Mouse (Mus musculus) testis, postnatal 10 days (tissue): Measurements from ENCODE around the gene Gadd45gip1.

Experiments used
- DNase-seq: peaks from one replicate; pipeline ENCODE4 v3.0.0; 2021; ENCODE audit warnings: low spot score

The Gadd45gip1 gene

DNA sequence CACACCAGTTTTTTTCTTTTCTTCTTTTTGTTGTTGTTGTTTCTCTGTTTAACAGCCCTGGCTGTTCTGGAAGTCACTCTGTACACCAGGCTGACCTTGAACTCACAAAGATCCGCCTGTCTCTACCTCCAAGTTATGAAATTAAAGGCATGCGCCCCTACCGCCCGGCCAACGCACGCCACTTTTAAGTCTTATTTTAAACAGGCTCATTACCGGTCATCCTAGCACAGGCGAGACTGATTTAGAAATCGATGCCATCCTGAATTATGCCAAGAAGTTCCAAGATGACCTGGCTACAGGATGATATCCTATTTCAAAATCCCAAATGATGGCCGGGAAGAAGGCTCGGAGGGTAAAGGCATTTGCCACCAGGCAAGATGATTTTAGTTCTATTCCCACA lies at the start of gene Gadd45gip1:
Gene Gadd45gip1, plus strand, starts transcription at position 33 of the 400 bp plus-strand sequence.
- peak; percentile 62 for DNase-seq

GRCm38 (mm10) chr8:84781686-84782505 lies 49.4 kb upstream of the Gadd45gip1 start:
- no peak for DNase-seq

DNA sequence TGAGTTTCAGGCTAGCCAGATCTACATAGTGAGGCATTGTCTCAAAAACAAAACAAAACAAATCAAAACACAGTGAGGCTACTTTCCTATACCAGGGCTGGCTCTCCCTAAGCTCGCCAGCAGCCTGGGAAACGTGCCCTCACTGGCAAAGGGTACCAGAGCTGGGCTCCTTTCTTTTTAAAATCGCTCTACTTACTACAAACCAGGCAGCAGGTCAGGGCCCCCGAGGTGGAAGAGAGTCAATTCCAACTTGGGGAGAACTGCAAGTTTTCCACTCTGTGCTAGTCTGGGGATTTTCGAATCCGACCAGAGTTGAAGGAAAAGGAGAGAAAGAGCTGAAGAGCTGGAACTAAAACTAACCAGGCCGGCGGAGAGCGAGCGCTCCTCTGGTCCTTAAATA lies 48.6 kb upstream of the Gadd45gip1 start:
- no peak for DNase-seq

DNA sequence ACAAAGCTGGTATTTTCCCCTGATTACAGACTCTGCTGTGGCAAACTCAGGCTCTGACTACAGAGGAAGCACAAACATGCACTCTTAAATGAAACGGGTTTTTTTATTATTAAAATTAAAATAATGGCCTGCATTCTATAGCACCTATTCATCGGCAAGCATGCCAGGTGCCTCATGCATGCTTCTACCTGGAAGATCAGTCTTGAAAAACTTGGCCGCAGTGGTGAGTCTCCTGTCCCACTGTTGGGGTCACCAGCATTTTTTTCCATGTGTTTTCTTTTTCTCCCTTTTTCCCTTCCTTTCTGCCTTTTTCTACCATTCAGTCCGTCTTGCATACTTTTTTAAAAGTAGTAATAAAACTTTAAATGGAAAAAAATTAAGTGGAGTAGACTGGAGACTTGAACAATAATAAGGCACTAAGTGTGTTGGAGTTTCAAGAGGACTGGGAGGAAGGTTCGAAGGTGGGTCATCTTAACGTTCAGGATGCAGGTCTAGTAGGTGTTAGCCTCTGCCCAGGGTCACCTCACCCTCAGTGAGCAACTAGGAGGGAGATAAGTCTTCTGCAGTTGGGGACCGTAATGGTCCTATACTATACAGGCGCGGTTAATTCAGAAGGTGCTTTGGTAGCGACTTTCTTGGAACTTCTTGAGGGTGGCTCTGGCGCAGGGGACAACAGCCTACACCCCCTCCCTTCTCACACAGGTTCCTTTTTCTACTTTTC lies 48.0 kb upstream of the Gadd45gip1 start:
- no peak for DNase-seq

- no peak for DNase-seq
Observed at GRCm38 (mm10) chr8:84783919-84784581, 47.3 kb upstream of the Gadd45gip1 start.

DNA sequence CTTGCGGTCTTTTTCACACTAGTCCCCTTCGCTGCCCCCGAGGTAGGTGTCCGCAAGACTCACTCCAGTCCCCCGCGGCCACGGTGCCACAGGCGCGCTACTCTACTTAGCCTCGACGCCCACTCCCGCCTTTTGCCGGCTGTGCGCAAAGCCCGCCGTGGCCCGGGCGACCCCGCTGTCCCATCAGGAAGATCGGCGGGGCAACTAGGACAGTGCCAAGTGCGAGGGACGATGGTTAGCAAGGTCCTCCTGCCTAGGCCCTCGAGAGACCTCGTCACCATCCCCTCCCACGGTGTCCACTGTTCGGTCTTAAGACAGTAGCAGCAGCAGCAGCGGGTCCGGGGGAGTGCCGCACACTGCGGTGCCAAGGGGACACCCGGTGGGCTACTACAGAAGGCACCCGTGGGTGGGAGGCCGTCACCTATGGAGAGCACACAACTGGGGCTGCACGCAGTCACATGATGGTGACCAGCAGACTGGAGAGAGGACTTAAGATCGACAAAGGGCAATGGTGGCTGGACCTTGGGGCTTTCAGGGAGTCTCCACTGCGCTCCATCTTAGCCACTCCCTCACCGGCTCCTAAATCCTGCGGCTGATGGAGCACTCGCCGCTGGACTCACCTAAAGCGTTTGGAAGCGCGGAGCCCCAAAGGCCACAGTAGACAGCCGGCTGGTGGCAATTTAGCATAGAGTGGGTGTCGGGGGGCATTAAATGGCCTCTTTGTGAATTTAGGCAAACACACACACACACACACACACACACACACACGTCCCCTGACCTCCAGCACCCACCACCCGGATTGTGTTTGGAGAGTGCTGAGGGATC lies 46.4 kb upstream of the Gadd45gip1 start:
- no peak for DNase-seq

- DNase-seq: no peak
Observed at GRCm38 (mm10) chr8:84785506-84785755, 45.9 kb upstream of the Gadd45gip1 start.

DNA sequence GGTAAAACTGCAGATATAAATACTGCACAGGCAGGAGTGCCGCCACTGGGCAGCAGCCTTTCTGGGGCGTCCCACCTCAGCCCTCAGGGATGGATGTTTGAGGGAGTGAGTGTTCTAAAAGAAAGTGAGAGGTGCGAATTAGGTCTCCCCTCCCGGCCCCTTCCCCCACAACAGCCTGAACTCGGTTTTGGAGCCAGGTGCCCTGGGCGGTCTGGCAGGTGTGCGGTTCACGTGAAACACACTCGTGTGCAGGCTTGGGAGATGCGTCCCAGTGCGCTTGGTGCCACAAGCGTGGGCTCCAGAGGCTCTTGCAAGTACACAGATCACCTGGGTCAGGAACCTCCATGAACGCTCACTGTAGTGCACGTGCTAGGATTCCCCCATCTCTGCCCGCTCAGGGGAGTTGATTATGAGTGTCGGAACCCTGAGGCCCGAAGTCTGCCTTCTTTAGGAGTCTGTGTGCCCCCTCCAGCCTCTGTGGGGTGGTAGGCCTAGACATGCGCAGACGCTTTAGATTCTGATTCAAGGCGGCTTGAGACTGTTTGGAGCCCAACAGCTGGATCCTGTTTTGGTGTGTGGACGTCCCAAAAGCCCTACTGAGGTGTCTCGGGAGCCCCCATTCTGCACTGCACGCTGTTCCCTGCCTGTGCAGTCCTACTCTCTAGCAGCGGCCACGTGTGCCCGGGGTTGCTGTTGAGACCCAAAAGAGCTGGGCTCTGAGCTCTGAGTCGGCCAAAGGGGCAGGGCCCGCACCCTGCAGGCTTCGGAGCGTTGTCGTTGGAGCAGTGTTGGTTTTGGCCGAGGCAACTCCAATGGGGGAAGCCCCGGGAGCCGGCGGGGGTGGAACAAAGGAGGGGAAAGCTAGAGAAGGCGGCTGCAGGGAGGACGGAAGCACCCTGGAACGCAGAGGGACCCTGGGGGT lies 45.3 kb upstream of the Gadd45gip1 start:
- DNase-seq: peak; percentile 79

DNA sequence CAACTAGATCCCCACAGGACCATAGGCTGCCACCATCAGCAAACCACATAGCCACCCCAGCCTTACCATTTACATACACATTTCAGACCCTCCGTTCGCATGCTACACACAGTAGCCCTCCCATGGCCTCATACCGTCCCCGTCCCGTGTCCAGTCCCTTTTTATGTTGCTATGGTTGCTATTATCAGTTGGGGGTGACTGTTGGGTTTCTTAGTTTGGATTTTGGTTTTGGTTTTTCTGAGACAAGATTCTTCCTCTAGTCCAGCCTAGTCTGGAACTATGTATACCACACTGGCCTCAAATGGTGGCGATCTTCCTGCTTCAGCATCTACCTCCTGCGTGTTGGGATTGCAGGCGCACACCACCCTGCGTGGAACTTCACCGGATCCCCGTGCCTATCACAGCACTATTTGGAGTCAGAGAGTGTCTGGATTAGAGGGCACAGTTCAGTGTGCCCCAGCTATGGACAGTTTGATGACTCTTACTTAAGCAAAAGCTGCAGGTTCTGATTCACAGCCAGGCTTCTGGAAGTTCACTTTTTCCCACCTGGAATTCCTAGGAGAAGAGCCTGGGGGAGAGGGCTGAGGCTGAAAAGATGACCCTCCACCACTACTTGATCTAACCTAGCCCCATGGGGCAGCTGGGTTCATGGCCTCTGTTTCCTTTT lies 44.4 kb upstream of the Gadd45gip1 start:
- no peak for DNase-seq

DNA sequence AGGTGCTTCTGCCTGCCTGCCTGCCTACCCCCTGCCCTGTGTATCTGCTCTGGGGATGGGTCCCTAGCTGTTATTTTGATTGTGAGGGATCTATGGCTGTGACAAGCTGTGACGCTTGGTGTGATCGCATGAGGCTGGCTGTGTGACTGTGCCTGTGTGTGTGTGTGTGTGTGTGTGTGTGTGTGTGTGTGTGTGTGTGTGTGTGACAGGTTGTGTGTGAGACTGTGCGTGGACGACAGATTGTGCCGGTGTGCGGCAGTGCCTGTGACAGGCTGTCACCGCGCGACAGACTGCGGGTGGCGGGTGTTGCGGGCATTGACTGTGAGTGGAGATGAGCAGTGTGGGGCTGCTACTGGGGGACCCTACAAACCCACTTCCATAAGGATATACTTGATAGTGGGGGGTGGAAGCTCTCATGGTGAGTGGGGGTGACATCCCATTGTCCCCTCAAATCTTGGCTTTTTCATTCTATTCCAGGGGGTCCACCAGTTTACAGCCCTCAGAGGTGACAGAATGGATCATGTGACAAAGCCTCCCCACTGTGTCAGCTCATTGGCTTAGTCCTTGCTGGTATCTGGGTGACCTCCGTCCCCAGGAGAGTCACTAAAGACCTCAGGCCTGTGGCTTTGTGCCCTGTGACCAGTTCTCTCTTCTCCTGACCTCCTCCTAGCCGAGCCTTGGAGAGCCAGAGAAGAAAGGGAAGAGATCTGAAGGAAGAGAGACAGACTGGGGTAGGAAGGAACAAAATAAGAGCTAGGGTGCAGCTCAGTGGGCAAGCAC lies 43.6 kb upstream of the Gadd45gip1 start:
- DNase-seq: no peak

DNA sequence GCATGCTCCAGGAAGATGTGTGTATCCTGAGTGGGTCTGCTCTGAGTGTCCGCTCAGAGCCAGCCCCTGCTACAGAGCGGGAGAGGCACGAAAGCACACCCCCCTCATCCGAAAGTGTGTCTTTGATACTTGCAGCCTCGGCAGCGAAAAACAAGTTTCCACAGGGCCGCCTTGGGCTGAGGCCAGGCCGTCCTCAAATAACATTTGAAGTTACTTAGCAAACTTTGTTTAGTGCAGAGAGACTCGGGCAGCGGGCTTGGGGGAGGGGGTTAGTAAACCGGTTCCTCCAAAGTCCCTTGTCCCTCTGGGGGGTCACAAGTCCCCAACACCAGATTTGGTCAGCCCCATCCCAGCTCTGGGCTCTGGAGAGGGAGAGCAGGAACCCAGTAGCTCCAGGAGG lies 42.4 kb upstream of the Gadd45gip1 start:
- peak; percentile 86 for DNase-seq

- DNase-seq: no peak
Observed at GRCm38 (mm10) chr8:84789345-84789744, 42.0 kb upstream of the Gadd45gip1 start.

- DNase-seq: no peak
Observed at GRCm38 (mm10) chr8:84789855-84790486, 41.4 kb upstream of the Gadd45gip1 start.

- no peak for DNase-seq
Observed at GRCm38 (mm10) chr8:84790537-84790936, 40.8 kb upstream of the Gadd45gip1 start.

- no peak for DNase-seq
Observed at GRCm38 (mm10) chr8:84792429-84792947, 38.8 kb upstream of the Gadd45gip1 start.

DNA sequence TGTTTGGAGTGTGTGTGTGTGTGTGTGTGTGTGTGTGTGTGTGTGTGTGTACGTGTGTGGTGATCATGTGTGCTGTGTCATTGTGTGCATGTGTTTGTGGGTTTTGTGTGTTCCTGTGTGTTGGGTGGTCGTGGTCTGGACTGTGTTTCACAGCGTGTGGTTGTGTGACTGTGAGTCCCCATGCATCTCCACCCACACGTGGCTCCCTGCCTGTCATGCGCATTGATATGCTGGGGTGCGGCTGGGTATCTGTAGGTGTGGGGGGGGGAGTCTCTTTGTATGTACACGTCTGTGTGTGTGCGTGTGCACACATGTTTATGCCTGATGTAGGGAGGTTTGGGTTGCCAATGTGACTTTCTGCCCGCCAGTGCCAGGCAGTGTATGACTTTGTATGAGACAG lies 38.2 kb upstream of the Gadd45gip1 start:
- no peak for DNase-seq

- DNase-seq: no peak
Observed at GRCm38 (mm10) chr8:84793791-84794485, 37.4 kb upstream of the Gadd45gip1 start.

DNA sequence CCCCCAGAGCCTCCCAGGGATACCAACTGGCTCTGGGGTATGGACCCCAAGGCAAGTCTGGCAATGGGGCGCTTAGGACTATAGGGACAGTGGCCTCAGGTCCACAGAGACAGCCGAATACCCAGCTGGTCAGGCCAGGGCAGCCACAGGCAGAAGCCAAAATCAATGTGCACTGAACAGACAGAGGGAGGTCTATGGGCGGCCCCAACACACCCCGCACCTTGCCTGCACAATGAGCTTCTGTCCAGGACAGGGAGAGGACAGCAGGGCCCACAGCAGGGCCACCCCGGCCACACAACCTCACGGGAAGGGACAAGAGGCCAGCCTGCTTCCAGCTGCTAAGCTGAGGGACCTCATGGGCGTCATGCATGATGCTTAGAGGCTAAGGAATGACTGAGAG lies 36.8 kb upstream of the Gadd45gip1 start:
- DNase-seq: no peak
